Mouse (Mus musculus) liver, adult 2 months (tissue): ENCODE data around the gene Pram1.

Source experiments
- CTCF ChIP-seq: fragments of 200-500 bp; IDR thresholded peaks from 2 replicates; pipeline ENCODE4 v1.5.1; 2011; ENCODE audit warnings: low read depth, low read length, control low read depth
- POLR2A ChIP-seq: fragments of 200-500 bp; IDR thresholded peaks from 2 replicates; pipeline ENCODE4 v1.6.1; 2011; ENCODE audit warnings: low read length, control low read depth; ENCODE audit not compliant: insufficient read depth; ENCODE audit errors: extremely low read depth

GRCm38 (mm10) chr17:33675452-33675851 lies 37.6 kb downstream of the Pram1 start:
- TF ChIP-seq POLR2A (no peak), CTCF (no peak)
